ENCODE assay signal across 12 mouse cellular contexts in genomic region chr17:6965364-6965763, GRCm38 (mm10). TPM values are rescaled to one million over a fixed set of nuclear protein-coding genes. Genes with fewer than 3 reads are reported as not detected.
DNase-seq lines count a peak whose midpoint lies in the region; ATAC-seq and TF ChIP-seq lines count a peak whose summit lies in the region.
"Not testable (repeated sequence)": the region's sequence is repeated elsewhere in the genome, so short reads cannot be mapped to it uniquely, and the experiment has no call there.
"Had no signal": no experiment of that assay in that cellular context is flagged by ENCODE, and none has a peak within 500 bp of the region (broad histone marks: within the 10 kb centered on the region; RNA-seq: fewer than 3 reads in every experiment).

No protein-coding gene starts in this region.

- H3K4me1 ChIP-seq in kidney, adult 2 months (ENCODE audit: control insufficient read depth, insufficient read depth, low read length); liver, adult 2 months (ENCODE audit: control insufficient read depth, insufficient read depth, low read length); midbrain, embryonic 14.5 days (ENCODE audit: control insufficient read depth, insufficient read depth, low read length): not testable (repeated sequence)
- peaks cover 11% of the 10 kb centered on the region for H3K4me1 ChIP-seq in thymus, adult 2 months (replicated peaks; ENCODE audit: control insufficient read depth, insufficient read depth, low read length)

- intact Hi-C loops in gastrocnemius, adult 2 months (cut with DNase I) = not testable (repeated sequence)

- peak; percentile 12 for TF ChIP-seq CTCF in Patski (IDR thresholded peaks at IDR 0.05)
- peak; percentile 47 for TF ChIP-seq CTCF in gastrocnemius, adult 2 months (IDR thresholded peaks at IDR 0.05)
- peak; percentile 48 for TF ChIP-seq CTCF in kidney, adult 2 months (conservative IDR thresholded peaks at IDR 0.05; ENCODE audit: insufficient read depth, insufficient read length, low read depth, low read length)
- TF ChIP-seq CTCF in liver, adult 2 months (IDR thresholded peaks at IDR 0.05; ENCODE audit: low read depth, low read length) = peak; percentile 34; the same call in 1 of the 2 replicates
- not testable (repeated sequence) for TF ChIP-seq CTCF in thymus, adult 2 months (IDR thresholded peaks at IDR 0.05; ENCODE audit: borderline replicate concordance, control insufficient read depth, extremely low read depth, insufficient read depth, low read length, poor library complexity)

- H3K27me3 ChIP-seq in Patski; kidney, adult 2 months (replicated peaks; ENCODE audit: control insufficient read depth, insufficient read depth, low read length); liver, adult 2 months (ENCODE audit: control insufficient read depth, insufficient read depth, low read length); midbrain, embryonic 14.5 days (ENCODE audit: control insufficient read depth, insufficient read depth, low read length); thymus, adult 2 months (ENCODE audit: control insufficient read depth, insufficient read depth, low read length): not testable (repeated sequence)

- ATAC-seq in Patski; midbrain, embryonic 14.5 days (ENCODE audit: low FRiP score, low TSS enrichment): not testable (repeated sequence)

- H3K27ac ChIP-seq in gastrocnemius, adult 2 months; kidney, adult 2 months (ENCODE audit: insufficient read depth, low read depth, low read length); liver, adult 2 months (replicated peaks; ENCODE audit: insufficient read depth, low read depth, low read length); midbrain, embryonic 14.5 days (replicated peaks; ENCODE audit: low read depth, low read length); thymus, adult 2 months (ENCODE audit: control insufficient read depth, insufficient read depth, low read length): not testable (repeated sequence)

- not testable (repeated sequence) for H3K4me2 ChIP-seq in midbrain, embryonic 14.5 days (ENCODE audit: low read length)

- not testable (repeated sequence) for H3K9me3 ChIP-seq in midbrain, embryonic 14.5 days (ENCODE audit: control insufficient read depth, low read length)

- H3K9ac ChIP-seq in liver, adult 2 months (ENCODE audit: low read depth, low read length); midbrain, embryonic 14.5 days (replicated peaks; ENCODE audit: low read length): not testable (repeated sequence)

- H3K36me3 ChIP-seq in kidney, adult 2 months (ENCODE audit: control insufficient read depth, insufficient read depth, low read length); liver, adult 2 months (ENCODE audit: control insufficient read depth, insufficient read depth, low read length); midbrain, embryonic 14.5 days (ENCODE audit: control insufficient read depth, insufficient read depth, low read length); thymus, adult 2 months (ENCODE audit: control insufficient read depth, insufficient read depth, low read length): not testable (repeated sequence)

- POLR2A ChIA-PET in Patski (lab: Charles Lee) = not testable (repeated sequence)

- CTCF ChIA-PET in Patski (lab: Charles Lee) = not testable (repeated sequence)

- TF ChIP-seq POLR2A in kidney, adult 2 months (IDR thresholded peaks at IDR 0.05; ENCODE audit: low read depth, low read length); liver, adult 2 months (IDR thresholded peaks at IDR 0.05; ENCODE audit: extremely low read depth, insufficient read depth, low read length); thymus, adult 2 months (IDR thresholded peaks at IDR 0.05; ENCODE audit: control insufficient read depth, extremely low read depth, insufficient read depth, low read length, poor library complexity): not testable (repeated sequence)

- WGBS in kidney, adult 2 months = 17% methylated on average over 6 of the region's 6 CpGs
- WGBS in liver, adult 2 months = 11% methylated on average over 6 of the region's 6 CpGs
- WGBS in midbrain, embryonic 14.5 days = 8% methylated on average over 5 of the region's 6 CpGs
- 11% methylated on average over 6 of the region's 6 CpGs for WGBS in thymus, adult 2 months

- H3K4me3 ChIP-seq in gastrocnemius, adult 2 months; kidney, adult 2 months (ENCODE audit: insufficient read depth, low read depth, low read length); liver, adult 2 months (ENCODE audit: insufficient read depth, low read depth, low read length); midbrain, embryonic 14.5 days (replicated peaks; ENCODE audit: low read depth, low read length); thymus, adult 2 months (ENCODE audit: control insufficient read depth, insufficient read depth, low read length): not testable (repeated sequence)

- in situ Hi-C loops in Patski (cut with MboI; ENCODE audit: low pct_unique_long_range_greater_than_20kb) = not testable (repeated sequence)

- not testable (repeated sequence) for H3K79me2 ChIP-seq in liver, adult 2 months (ENCODE audit: control insufficient read depth, insufficient read depth, low read length)

- DNase-seq in A20 (ENCODE audit: low read depth, low spot score) = peak; percentile 65
- DNase-seq in Patski (ENCODE audit: low read depth, low spot score); gastrocnemius, adult 2 months: not testable (repeated sequence)
- DNase-seq in cerebellum, postnatal 25 days = peak; percentile 35 to 50
- peak; percentile 52 for DNase-seq in kidney, adult 2 months
- peak; percentile 9 for DNase-seq in liver, adult 2 months (ENCODE audit: extremely low read depth, low read depth, low spot score)
- peak; percentile 59 for DNase-seq in midbrain, embryonic 14.5 days
- DNase-seq in thymus, adult 2 months = peak; percentile 24

RNA-seq across cellular contexts. Expression of gene Tagap1, which starts 4.4 kb away (rescaled TPM):
- polyA plus RNA-seq in Patski (2021) = 9.9 TPM
- 10 to 100 TPM; 11.7 to 16.2 TPM for total RNA-seq in gastrocnemius, adult 2 months (2021)
- 19.7 and 20.5 TPM in 2 replicates for polyA plus RNA-seq in kidney, adult 2 months (2012; rRNA removed)
- 6.8 and 7.0 TPM in 2 replicates for total RNA-seq in liver, adult 2 months (2014; rRNA removed)
- 6.9 and 10.9 TPM in 2 replicates for polyA plus RNA-seq in liver, adult 2 months (2012; rRNA removed)
- polyA plus RNA-seq in midbrain, embryonic 14.5 days (2014; fragmentation: Nextera tagmentation; extraction: Ambion mirVana) = 63.8 and 70.2 TPM in 2 replicates
- polyA plus RNA-seq in thymus, adult 2 months (2012; rRNA removed) = 68.6 and 78.0 TPM in 2 replicates

RNA-seq across cellular contexts. Expression of gene Rnaset2b, which starts 5.1 kb away (rescaled TPM):
- polyA plus RNA-seq in Patski (2021) = 147 TPM
- total RNA-seq in gastrocnemius, adult 2 months (2021) = 100 to 1,000 TPM; 100 to 123 TPM
- 352 and 496 TPM in 2 replicates for polyA plus RNA-seq in kidney, adult 2 months (2012; rRNA removed)
- total RNA-seq in liver, adult 2 months (2014; rRNA removed) = 160 and 194 TPM in 2 replicates
- polyA plus RNA-seq in liver, adult 2 months (2012; rRNA removed) = 113 and 123 TPM in 2 replicates
- 62.1 and 64.3 TPM in 2 replicates for polyA plus RNA-seq in midbrain, embryonic 14.5 days (2014; fragmentation: Nextera tagmentation; extraction: Ambion mirVana)
- polyA plus RNA-seq in thymus, adult 2 months (2012; rRNA removed) = 130 and 196 TPM in 2 replicates

RNA-seq across cellular contexts. Expression of gene Gm49721, which starts 13.3 kb away (rescaled TPM):
- polyA plus RNA-seq in Patski (2021) = not detected
- total RNA-seq in gastrocnemius, adult 2 months (2021) = under 1 TPM in 1 of 2 experiments, not detected in 1; 0.59 TPM
- 1.8 and 4.4 TPM in 2 replicates for polyA plus RNA-seq in kidney, adult 2 months (2012; rRNA removed)
- 0.47 TPM in 1 of 2 replicates, not detected in the other for total RNA-seq in liver, adult 2 months (2014; rRNA removed)
- polyA plus RNA-seq in liver, adult 2 months (2012; rRNA removed) = 0.17 TPM in 2 replicates
- 0.31 TPM in 1 of 2 replicates, not detected in the other for polyA plus RNA-seq in midbrain, embryonic 14.5 days (2014; fragmentation: Nextera tagmentation; extraction: Ambion mirVana)
- polyA plus RNA-seq in thymus, adult 2 months (2012; rRNA removed) = 9.6 and 9.8 TPM in 2 replicates
- total RNA-seq: granulocyte monocyte progenitor cell, adult 5-6 weeks; heart, postnatal 14 days; megakaryocyte-erythroid progenitor cell, adult 5-6 weeks had no signal
- polyA plus RNA-seq: kidney, embryonic 14.5 days had no signal

RNA-seq across cellular contexts. Expression of gene Rsph3b, which starts 16.9 kb away (rescaled TPM):
- polyA plus RNA-seq in Patski (2021) = 57.5 TPM
- 10 to 100 TPM; 20.3 to 26.5 TPM for total RNA-seq in gastrocnemius, adult 2 months (2021)
- polyA plus RNA-seq in kidney, adult 2 months (2012; rRNA removed) = 37.9 and 42.7 TPM in 2 replicates
- total RNA-seq in liver, adult 2 months (2014; rRNA removed) = 19.1 and 20.4 TPM in 2 replicates
- 17.0 and 20.5 TPM in 2 replicates for polyA plus RNA-seq in liver, adult 2 months (2012; rRNA removed)
- polyA plus RNA-seq in midbrain, embryonic 14.5 days (2014; fragmentation: Nextera tagmentation; extraction: Ambion mirVana) = 53.3 and 55.9 TPM in 2 replicates
- polyA plus RNA-seq in thymus, adult 2 months (2012; rRNA removed) = 19.4 and 20.3 TPM in 2 replicates
